Mouse (Mus musculus) mature B cell (primary cell): Measurements from ENCODE around the gene Eno1.

Experiments
- in situ Hi-C: fragments of 300-500 bp; cut with MboI; formaldehyde crosslinking; loops from 2 replicates; pipeline ENCODE4 v1.14.3; 2019

Gene Eno1

GRCm38 (mm10) chr4:150236521-150237481, at the start of gene Eno1:
Eno1 (plus strand) TSS chr4:150236721.
- in situ Hi-C loops = no loop called here

- in situ Hi-C loops = no loop called here
These were observed 48.3 kb upstream of the Eno1 start for GRCm38 (mm10) chr4:150188236-150188635.

- in situ Hi-C loops = no loop called here
These were observed 44.3 kb upstream of the Eno1 start for GRCm38 (mm10) chr4:150192199-150192598.

- in situ Hi-C loops = no loop called here
These were observed 42.6 kb upstream of the Eno1 start for GRCm38 (mm10) chr4:150193915-150194314.

- in situ Hi-C loops = no loop called here
These were observed 38.3 kb upstream of the Eno1 start for GRCm38 (mm10) chr4:150198268-150198667.

GRCm38 (mm10) chr4:150201232-150201631, 35.3 kb upstream of the Eno1 start, which contains the start of gene Car6:
Car6 (minus strand) TSS chr4:150201332.
- in situ Hi-C loops = no loop called here

- in situ Hi-C loops = no loop called here
These were observed 33.8 kb upstream of the Eno1 start for GRCm38 (mm10) chr4:150202702-150203101.

GRCm38 (mm10) chr4:150204877-150205276, 31.6 kb upstream of the Eno1 start:
- in situ Hi-C loops = no loop called here

- in situ Hi-C loops = no loop called here
These were observed 26.8 kb upstream of the Eno1 start for GRCm38 (mm10) chr4:150209751-150210150.

- in situ Hi-C loops = no loop called here
These were observed 26.2 kb upstream of the Eno1 start for GRCm38 (mm10) chr4:150210306-150210705.

- in situ Hi-C loops = no loop called here
These were observed 24.5 kb upstream of the Eno1 start for GRCm38 (mm10) chr4:150211930-150212552.

- in situ Hi-C loops = no loop called here
These were observed 24.0 kb upstream of the Eno1 start for GRCm38 (mm10) chr4:150212553-150212971.

GRCm38 (mm10) chr4:150213910-150214309, 22.6 kb upstream of the Eno1 start:
- in situ Hi-C loops = no loop called here

GRCm38 (mm10) chr4:150216423-150216822, 20.1 kb upstream of the Eno1 start:
- in situ Hi-C loops = no loop called here

GRCm38 (mm10) chr4:150217042-150217554, 19.4 kb upstream of the Eno1 start:
- in situ Hi-C loops = no loop called here

GRCm38 (mm10) chr4:150217935-150218334, 18.6 kb upstream of the Eno1 start:
- in situ Hi-C loops = no loop called here

GRCm38 (mm10) chr4:150219501-150220292, 16.8 kb upstream of the Eno1 start:
- in situ Hi-C loops = loop anchor here (5.0 kb wide), 1 partner anchor 42 kb away; no protein-coding TSS in a partner anchor

- in situ Hi-C loops = loop anchor here (5.0 kb wide), 1 partner anchor 43 kb away; no protein-coding TSS in a partner anchor
These were observed 15.9 kb upstream of the Eno1 start for GRCm38 (mm10) chr4:150220584-150220983.

GRCm38 (mm10) chr4:150221017-150221640, 15.4 kb upstream of the Eno1 start:
- in situ Hi-C loops = loop anchor here (5.0 kb wide), 1 partner anchor 44 kb away; no protein-coding TSS in a partner anchor

- in situ Hi-C loops = loop anchor here (5.0 kb wide), 1 partner anchor 47 kb away; no protein-coding TSS in a partner anchor
These were observed 12.7 kb upstream of the Eno1 start for GRCm38 (mm10) chr4:150223830-150224229.

- in situ Hi-C loops = no loop called here
These were observed 10.8 kb upstream of the Eno1 start for GRCm38 (mm10) chr4:150225700-150226099.
